Mouse (Mus musculus) spleen, adult 2 months (tissue): ENCODE results near the gene 2310033P09Rik. TPM values are rescaled to one million over a fixed set of nuclear protein-coding genes. Genes with fewer than 3 reads are reported as not detected.

ENCODE experiments used
- DNase-seq, 2 experiments: peaks; one replicate each; pipeline versions ENCODE4 v3.0.0 to v3.0.0-alpha.2; 2012 to 2021; ENCODE audit warnings: low spot score in 2 of 2, low read depth in 1 of 2
- H3K27ac ChIP-seq: fragments of 200-500 bp; 2 replicates; pipeline ENCODE4 v1.5.1; 2012; ENCODE audit warnings: low read length, inconsistent platforms; ENCODE audit not compliant: insufficient read depth
- H3K27me3 ChIP-seq: fragments of 200-500 bp; 2 replicates; pipeline ENCODE4 v1.6.1; 2012; ENCODE audit warnings: mild to moderate bottlenecking, moderate library complexity, low read length, inconsistent platforms; ENCODE audit not compliant: control insufficient read depth, insufficient read depth
- H3K36me3 ChIP-seq: fragments of 200-500 bp; 2 replicates; pipeline ENCODE4 v1.6.1; 2012; ENCODE audit warnings: mild to moderate bottlenecking, low read length, inconsistent platforms; ENCODE audit not compliant: control insufficient read depth, insufficient read depth
- H3K4me1 ChIP-seq: fragments of 200-500 bp; 2 replicates; pipeline ENCODE4 v1.6.1; 2011; ENCODE audit warnings: inconsistent platforms; ENCODE audit not compliant: control insufficient read depth, insufficient read depth, insufficient read length
- H3K4me3 ChIP-seq: fragments of 200-500 bp; 2 replicates; pipeline ENCODE4 v1.5.1; 2011; ENCODE audit warnings: mild to moderate bottlenecking, inconsistent platforms; ENCODE audit not compliant: insufficient read depth, insufficient read length; ENCODE audit errors: extremely low read depth
- CTCF ChIP-seq: fragments of 200-500 bp; IDR thresholded peaks from 2 replicates; pipeline ENCODE4 v1.5.1; 2011; ENCODE audit warnings: mild to moderate bottlenecking, inconsistent platforms; ENCODE audit not compliant: insufficient read depth, insufficient read length, insufficient replicate concordance; ENCODE audit errors: extremely low read depth
- POLR2A ChIP-seq: fragments of 200-500 bp; IDR thresholded peaks from 2 replicates; pipeline ENCODE4 v1.6.1; 2011; ENCODE audit warnings: low read depth, low read length, inconsistent platforms
- WGBS: fragments of 180-500 bp; shearing (Covaris S2); methylation state at CpG from one replicate; pipeline ENCODE4 v1.1.7; 2018; 5-methylcytosine and 5-hydroxymethylcytosine counted together
- polyA plus RNA-seq: library from polyadenylated mRNA; depleted of rRNA; stranded (reverse); fragments of >200 nt; gene quantifications from 2 replicates; pipeline ENCODE4 v1.2.3, GENCODE M21; 2012

Gene 2310033P09Rik
- polyA plus RNA-seq, 1 experiment = 19.9 TPM

DNA sequence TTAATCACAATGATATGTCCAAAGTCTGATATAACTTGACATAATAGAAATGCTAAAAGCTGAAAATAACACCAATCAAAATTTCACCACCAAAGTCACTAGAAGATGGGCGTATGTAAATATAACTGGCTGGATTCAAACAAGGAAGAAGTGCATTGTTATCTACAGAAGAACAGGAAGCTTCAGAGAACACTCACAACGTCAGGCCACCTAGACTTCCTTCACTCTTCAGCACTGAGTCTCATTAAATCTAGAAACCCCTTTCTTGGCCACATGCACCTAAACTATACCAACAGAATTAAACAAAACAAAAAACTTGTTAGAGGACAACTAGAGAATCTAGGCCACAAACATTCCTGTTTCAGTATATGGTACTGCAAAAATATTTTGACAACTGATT is 16.3 kb downstream of the 2310033P09Rik start:
- H3K36me3 ChIP-seq = no peaks in the 10 kb centered on the region
- no peak overlapping the region for H3K4me3 ChIP-seq
- 7% methylated on average over 2 of the region's 2 CpGs for WGBS
- peaks cover 24% of the 10 kb centered on the region; the same call in 1 of the 2 replicates for H3K4me1 ChIP-seq
- H3K27ac ChIP-seq = no peak overlapping the region
- no peak for DNase-seq
- TF ChIP-seq CTCF (no peak), POLR2A (no peak)
- no peaks in the 10 kb centered on the region for H3K27me3 ChIP-seq

GRCm38 (mm10) chr11:59225167-59225566 is 17.0 kb downstream of the 2310033P09Rik start:
- no peaks in the 10 kb centered on the region for H3K36me3 ChIP-seq
- H3K4me1 ChIP-seq = peaks cover 24% of the 10 kb centered on the region; the same call in 1 of the 2 replicates
- 68% methylated on average over 2 of the region's 2 CpGs for WGBS
- TF ChIP-seq POLR2A (no peak), CTCF (no peak)
- no peak overlapping the region for H3K4me3 ChIP-seq
- DNase-seq = no peak
- H3K27ac ChIP-seq = no peak overlapping the region
- H3K27me3 ChIP-seq = no peaks in the 10 kb centered on the region

- no peak for DNase-seq
- Histone ChIP-seq H3K4me3 (no peak overlapping the region), H3K4me1 (peaks cover 22% of the 10 kb centered on the region; the same call in 1 of the 2 replicates), H3K27me3 (no peaks in the 10 kb centered on the region), H3K27ac (0 out of 2 replicates have a peak overlapping the region, but pooled peaks have one; percentile 2), H3K36me3 (no peaks in the 10 kb centered on the region)
- TF ChIP-seq CTCF (no peak), POLR2A (no peak)
- WGBS = 33% methylated on average over 3 of the region's 3 CpGs
Measured at GRCm38 (mm10) chr11:59226251-59226650, 18.1 kb downstream of the 2310033P09Rik start.

DNA sequence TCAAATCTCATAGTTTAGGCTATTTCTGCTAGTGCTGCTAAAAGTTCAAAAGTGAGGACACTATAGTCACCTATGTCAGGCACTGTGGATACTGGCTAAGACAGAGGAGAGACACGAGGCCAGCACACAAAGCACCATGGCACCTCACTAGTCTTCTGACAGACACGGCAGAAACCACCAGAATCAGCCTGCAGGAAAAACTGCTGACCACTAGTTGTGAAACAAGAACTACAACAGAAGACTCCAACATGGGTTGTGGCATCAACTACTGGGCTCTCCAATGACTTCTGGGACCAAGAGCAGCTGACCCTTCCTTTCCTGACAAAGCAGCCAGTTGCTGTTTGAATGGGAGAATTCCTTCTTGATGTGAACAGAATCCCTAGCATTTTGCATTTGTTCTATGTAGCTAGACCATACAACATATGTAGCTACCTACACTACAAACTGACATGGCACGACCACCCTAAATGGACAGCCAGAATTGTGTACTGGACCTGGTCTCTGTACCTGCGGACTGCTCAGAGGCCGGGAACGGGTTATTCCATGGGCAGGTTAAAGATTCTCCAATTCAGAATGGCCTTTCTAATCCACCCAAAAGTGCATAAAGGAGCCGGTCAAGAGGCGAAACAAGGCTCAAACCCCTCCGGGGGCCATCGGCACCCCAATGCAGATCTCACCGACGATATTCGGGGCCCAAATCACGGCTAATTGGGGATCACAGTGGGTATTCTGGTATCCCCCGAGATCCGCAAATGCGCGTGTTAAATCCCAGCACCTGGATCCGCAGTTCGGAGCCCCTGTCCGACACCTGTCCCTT is 18.9 kb downstream of the 2310033P09Rik start:
- 1% methylated on average over 21 of the region's 21 CpGs for WGBS
- TF ChIP-seq POLR2A (no peak), CTCF (no peak)
- no peak for DNase-seq

DNA sequence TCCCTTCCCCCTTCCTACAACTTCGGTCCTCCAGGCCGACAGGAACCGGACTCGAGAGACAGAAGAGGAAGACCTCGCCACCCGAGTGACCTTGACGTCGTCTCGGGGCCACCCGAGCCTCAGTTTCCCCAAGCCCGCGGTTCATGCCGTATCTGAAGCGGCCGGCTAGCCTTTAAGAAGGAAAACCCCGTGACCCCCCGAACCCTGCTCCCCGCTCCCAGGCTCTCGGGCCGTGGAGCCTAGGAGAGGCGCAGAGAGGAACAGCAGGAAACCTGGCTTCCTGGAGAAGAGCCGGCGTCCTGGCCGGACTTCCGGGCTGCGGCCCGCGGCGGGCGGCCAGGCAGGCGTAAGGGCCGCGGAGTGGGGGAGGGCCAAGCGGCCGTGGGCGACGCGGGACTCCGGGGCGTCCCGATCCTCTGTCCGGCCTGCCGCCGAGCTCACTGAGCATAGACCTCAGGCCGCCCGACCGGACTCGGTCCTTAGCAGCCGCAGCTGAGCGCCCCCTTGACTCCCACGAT is 19.5 kb downstream of the 2310033P09Rik start:
- Histone ChIP-seq H3K27ac (peak overlapping the region; percentile 95), H3K4me3 (peak overlapping the region; percentile 80), H3K4me1 (peaks cover 13% of the 10 kb centered on the region; the same call in 1 of the 2 replicates), H3K36me3 (no peaks in the 10 kb centered on the region), H3K27me3 (no peaks in the 10 kb centered on the region)
- DNase-seq = peak in 1 of 2 experiments; percentile 10
- TF ChIP-seq POLR2A (no peak), CTCF (no peak)
- WGBS = 0% methylated on average over 51 of the region's 51 CpGs

More for the DNA sequence above, 18.9 kb downstream of the 2310033P09Rik start:
- Histone ChIP-seq H3K4me1 (peaks cover 15% of the 10 kb centered on the region; the same call in 1 of the 2 replicates), H3K27ac (peak overlapping the region; percentile 95), H3K4me3 (peak overlapping the region; percentile 80), H3K36me3 (no peaks in the 10 kb centered on the region), H3K27me3 (no peaks in the 10 kb centered on the region)

- DNase-seq = peak; percentile 85 to 94
- 6% methylated on average over 55 of the region's 59 CpGs for WGBS
- TF ChIP-seq CTCF = no peak
- peak; percentile 89 for TF ChIP-seq POLR2A
- Histone ChIP-seq H3K4me3 (peak within 1 kb of the TSS; percentile 80), H3K27ac (peak within 1 kb of the TSS; percentile 95), H3K4me1 (peaks cover 13% of the 10 kb centered on the region; the same call in 1 of the 2 replicates), H3K27me3 (no peaks in the 10 kb centered on the region), H3K36me3 (no peaks in the 10 kb centered on the region)
Measured at GRCm38 (mm10) chr11:59228122-59228953, 20.2 kb downstream of the 2310033P09Rik start, which contains the start of gene Arf1. Gene Arf1, minus strand, starts transcription at chr11:59228270.
